Mouse (Mus musculus) hindbrain, embryonic 11.5 days (tissue): ENCODE measurements around the gene Col13a1. TPM values are rescaled to one million over a fixed set of nuclear protein-coding genes. Genes with fewer than 3 reads are reported as not detected.

Experiments used
- ATAC-seq: fragments of 200-750 bp; cut with Nextera tagmentation; 2 replicates; pipeline ENCODE4 v1.8.0; 2017; ENCODE audit warnings: mild to moderate bottlenecking, moderate TSS enrichment, moderate library complexity; ENCODE audit not compliant: low FRiP score
- DNase-seq: peaks from one replicate; pipeline ENCODE4 v3.0.0-alpha.2; 2015; ENCODE audit warnings: low spot score
- H3K27ac ChIP-seq: fragments of 300-500 bp; sonication (generic); 2 replicates; pipeline ENCODE4 v1.5.1; 2014; ENCODE audit warnings: mild to moderate bottlenecking, low read depth, low read length
- H3K27me3 ChIP-seq: fragments of 300-500 bp; sonication (generic); 2 replicates; pipeline ENCODE4 v1.6.1; 2014; ENCODE audit warnings: mild to moderate bottlenecking, low read length, moderate library complexity, mixed read lengths; ENCODE audit not compliant: control insufficient read depth, insufficient read depth
- H3K36me3 ChIP-seq: fragments of 300-500 bp; sonication (generic); 2 replicates; pipeline ENCODE4 v1.6.1; 2014; ENCODE audit warnings: mild to moderate bottlenecking, low read length, moderate library complexity, mixed read lengths; ENCODE audit not compliant: control insufficient read depth, insufficient read depth
- H3K4me1 ChIP-seq: fragments of 300-500 bp; sonication (generic); replicated peaks from 2 replicates; pipeline ENCODE4 v1.6.1; 2014; ENCODE audit warnings: low read length, mixed read lengths; ENCODE audit not compliant: control insufficient read depth, insufficient read depth
- H3K4me2 ChIP-seq: fragments of 300-500 bp; sonication (generic); replicated peaks from 2 replicates; pipeline ENCODE4 v1.6.1; 2014; ENCODE audit warnings: mild to moderate bottlenecking, low read depth, low read length
- H3K4me3 ChIP-seq: fragments of 300-500 bp; sonication (generic); 2 replicates; pipeline ENCODE4 v1.5.1; 2014; ENCODE audit warnings: low read depth, low read length
- H3K9ac ChIP-seq: fragments of 300-500 bp; sonication (generic); 2 replicates; pipeline ENCODE4 v1.6.1; 2014; ENCODE audit warnings: low read depth, low read length
- H3K9me3 ChIP-seq: fragments of 300-500 bp; sonication (generic); 2 replicates; pipeline ENCODE4 v1.6.1; 2016; ENCODE audit warnings: low read length; ENCODE audit not compliant: control insufficient read depth
- WGBS: fragments of 180-500 bp; shearing (Covaris S2); extraction: QIAGEN DNeasy Blood & Tissue Kit; methylation state at CpG from one replicate; pipeline ENCODE4 v1.1.7; 2014; 5-methylcytosine and 5-hydroxymethylcytosine counted together
- polyA plus RNA-seq: library from polyadenylated mRNA; unstranded; fragments of >200 nt; fragmentation: Nextera tagmentation; extraction: Ambion mirVana; gene quantifications from 2 replicates; pipeline ENCODE4 v1.2.1, GENCODE M21; 2014

Col13a1 gene
- polyA plus RNA-seq, 1 experiment from 2014 or later, result 1.5 TPM

DNA sequence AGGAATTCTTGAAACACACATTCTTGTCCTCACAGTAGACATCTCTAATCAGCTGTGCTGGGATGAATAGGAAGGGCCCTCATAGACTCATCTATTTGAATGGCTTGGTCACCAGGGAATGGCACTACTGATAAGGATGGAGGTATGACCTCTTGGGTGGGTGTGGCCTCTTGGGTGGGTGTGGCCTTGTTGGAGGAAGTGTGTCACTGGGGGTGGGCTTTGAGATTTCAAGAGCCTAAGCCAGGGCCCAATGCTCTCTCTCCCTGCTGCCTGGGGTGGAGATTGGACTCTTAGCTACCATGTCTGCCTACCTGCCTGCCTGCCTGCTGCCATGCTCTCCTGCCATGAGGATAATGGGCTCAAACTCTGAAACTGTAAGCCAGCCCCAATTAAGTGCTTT is 53.2 kb downstream of the Col13a1 start:
- ATAC-seq (no peak), DNase-seq (no peak)
- Histone ChIP-seq H3K4me1 (peaks cover 2% of the 10 kb centered on the region; the same call in 1 of the 2 replicates), H3K27ac (no peak overlapping the region), H3K27me3 (no peaks in the 10 kb centered on the region), H3K9ac (no peak overlapping the region), H3K9me3 (no peaks in the 10 kb centered on the region), H3K4me2 (no peak overlapping the region), H3K36me3 (no peaks in the 10 kb centered on the region), H3K4me3 (no peak overlapping the region)

GRCm38 (mm10) chr10:61920655-61921365 is 58.1 kb downstream of the Col13a1 start:
- H3K27me3 ChIP-seq, result no peaks in the 10 kb centered on the region
- H3K9ac ChIP-seq, result no peak overlapping the region
- H3K4me3 ChIP-seq, result no peak overlapping the region
- no peak for DNase-seq
- no peak overlapping the region for H3K27ac ChIP-seq
- no peak overlapping the region for H3K4me2 ChIP-seq
- WGBS, result 47% methylated on average over 11 of the region's 11 CpGs
- no peaks in the 10 kb centered on the region for H3K4me1 ChIP-seq
- ATAC-seq, result no peak
- no peaks in the 10 kb centered on the region for H3K9me3 ChIP-seq
- no peaks in the 10 kb centered on the region for H3K36me3 ChIP-seq

DNA sequence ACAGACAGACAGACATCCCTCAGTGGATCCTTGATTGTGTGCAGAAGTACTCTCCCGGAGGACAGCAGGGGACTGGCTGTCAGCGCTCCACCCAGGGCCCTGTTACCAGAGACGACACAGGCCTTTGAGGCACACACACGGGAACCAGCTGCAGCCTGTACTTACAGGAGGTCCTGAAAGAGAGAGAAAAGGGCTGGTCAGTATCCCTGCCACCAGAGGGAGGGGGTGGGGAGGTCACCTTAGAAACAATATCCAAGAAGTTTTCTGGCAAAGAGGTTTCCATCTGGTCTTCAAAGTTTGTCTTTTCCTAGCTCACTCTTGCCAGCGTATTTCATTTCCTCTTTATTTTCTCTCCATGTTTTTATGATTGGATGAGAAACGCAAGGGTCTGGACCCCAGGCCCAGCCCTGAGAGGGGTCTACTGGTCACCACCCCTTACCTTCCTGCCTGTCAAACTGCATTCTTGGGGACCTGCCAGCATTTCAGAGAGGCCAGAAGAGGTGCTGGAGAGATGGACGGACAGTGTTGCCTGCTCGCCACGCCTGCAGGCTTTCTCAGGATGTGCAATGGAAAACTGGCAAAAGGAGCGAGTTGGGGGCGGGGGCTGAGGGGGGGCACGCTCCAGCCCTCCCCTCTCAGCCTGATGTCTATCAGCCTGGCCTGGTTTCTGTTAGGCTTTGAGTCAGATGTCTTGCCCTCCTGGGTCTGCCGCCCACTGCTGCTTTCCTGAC is 58.8 kb downstream of the Col13a1 start:
- H3K9ac ChIP-seq, result no peak overlapping the region
- DNase-seq (no peak), ATAC-seq (no peak)
- H3K27me3 ChIP-seq, result no peaks in the 10 kb centered on the region
- no peak overlapping the region for H3K4me3 ChIP-seq
- no peak overlapping the region for H3K4me2 ChIP-seq
- H3K27ac ChIP-seq, result no peak overlapping the region
- no peaks in the 10 kb centered on the region for H3K4me1 ChIP-seq
- H3K36me3 ChIP-seq, result no peaks in the 10 kb centered on the region
- WGBS, result 43% methylated on average over 13 of the region's 13 CpGs
- no peaks in the 10 kb centered on the region for H3K9me3 ChIP-seq

- WGBS, result 79% methylated on average over 4 of the region's 4 CpGs
- no peak overlapping the region for H3K27ac ChIP-seq
Measured at GRCm38 (mm10) chr10:61919496-61919895, 59.4 kb downstream of the Col13a1 start.

DNA sequence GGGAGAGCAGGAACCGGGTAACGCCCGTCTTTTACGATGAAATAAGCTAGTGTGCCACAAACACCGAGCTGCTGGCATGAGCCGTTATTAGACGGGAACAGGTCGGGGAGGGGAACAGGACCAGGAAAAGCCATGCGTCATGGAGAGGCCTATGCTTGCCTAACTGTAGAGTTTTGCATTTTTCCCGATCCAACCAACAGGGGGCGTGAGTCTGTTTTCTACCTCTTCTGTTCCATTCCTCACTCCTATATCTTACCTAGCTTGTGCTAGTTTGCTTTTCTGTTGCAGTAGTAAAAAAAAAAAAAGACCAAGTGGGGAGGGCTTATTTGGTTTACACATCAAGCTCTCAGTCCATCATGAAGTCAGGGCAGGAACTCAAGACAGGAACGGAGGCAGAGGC is 61.8 kb downstream of the Col13a1 start:
- Histone ChIP-seq H3K4me1 (no peaks in the 10 kb centered on the region), H3K36me3 (no peaks in the 10 kb centered on the region), H3K4me3 (no peak overlapping the region), H3K9me3 (no peaks in the 10 kb centered on the region), H3K4me2 (no peak overlapping the region), H3K9ac (no peak overlapping the region), H3K27ac (no peak overlapping the region), H3K27me3 (no peaks in the 10 kb centered on the region)
- DNase-seq (no peak), ATAC-seq (no peak)
- 95% methylated on average over 12 of the region's 12 CpGs for WGBS

More at GRCm38 (mm10) chr10:61919496-61919895, 59.4 kb downstream of the Col13a1 start:
- Histone ChIP-seq H3K4me1 (no peaks in the 10 kb centered on the region), H3K4me2 (no peak overlapping the region), H3K4me3 (no peak overlapping the region), H3K27me3 (no peaks in the 10 kb centered on the region), H3K9me3 (no peaks in the 10 kb centered on the region), H3K9ac (no peak overlapping the region), H3K36me3 (no peaks in the 10 kb centered on the region)
- no peak for DNase-seq
- no peak for ATAC-seq

DNA sequence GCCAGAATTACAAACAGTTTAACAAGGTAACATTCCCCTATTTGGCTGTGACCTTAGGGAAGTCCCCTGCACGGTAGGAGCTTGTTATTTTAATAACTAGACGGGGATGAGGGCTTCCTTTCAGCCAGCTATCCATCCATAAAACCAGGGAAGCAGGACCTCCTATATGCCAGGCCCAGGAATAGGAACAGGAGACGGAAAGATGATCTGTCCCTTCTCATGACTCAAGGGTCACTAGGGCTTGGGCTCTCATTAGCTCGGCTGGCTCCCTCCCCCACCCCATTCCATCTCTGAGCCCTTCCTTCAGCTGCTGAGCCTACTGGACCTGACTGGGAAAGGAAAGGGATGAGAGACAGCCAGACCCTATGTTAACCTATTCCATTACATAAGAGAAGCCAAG is 67.1 kb downstream of the Col13a1 start:
- no peak overlapping the region for H3K27ac ChIP-seq
- H3K9ac ChIP-seq, result no peak overlapping the region
- no peak overlapping the region for H3K4me3 ChIP-seq
- H3K4me1 ChIP-seq, result no peaks in the 10 kb centered on the region
- 54% methylated on average over 4 of the region's 4 CpGs for WGBS
- H3K4me2 ChIP-seq, result no peak overlapping the region
- ATAC-seq (no peak), DNase-seq (no peak)
- H3K36me3 ChIP-seq, result no peaks in the 10 kb centered on the region
- no peaks in the 10 kb centered on the region for H3K27me3 ChIP-seq
- no peaks in the 10 kb centered on the region for H3K9me3 ChIP-seq

DNA sequence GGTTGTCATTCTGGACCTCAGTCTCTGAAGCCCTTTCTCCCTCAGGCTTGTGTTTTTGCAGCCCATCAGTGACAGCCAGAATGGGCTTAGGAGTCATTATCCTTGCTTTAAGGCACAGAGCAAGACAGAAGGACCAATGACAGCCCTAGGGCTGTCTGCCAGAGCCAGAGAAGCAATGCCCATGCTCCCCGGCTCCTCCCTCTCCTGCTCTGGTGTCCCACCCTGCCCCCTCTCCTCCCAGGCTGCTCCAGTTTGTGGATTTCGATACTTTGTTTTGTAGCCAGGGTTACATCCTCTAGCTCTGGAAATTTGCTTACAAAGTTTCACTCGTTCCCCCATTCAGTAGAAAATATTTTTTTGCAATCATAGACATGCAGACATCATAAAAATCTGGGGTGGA is 69.9 kb downstream of the Col13a1 start:
- ATAC-seq (no peak), DNase-seq (no peak)
- Histone ChIP-seq H3K4me3 (no peak overlapping the region), H3K4me2 (no peak overlapping the region), H3K36me3 (no peaks in the 10 kb centered on the region), H3K4me1 (no peaks in the 10 kb centered on the region), H3K27ac (no peak overlapping the region), H3K9me3 (no peaks in the 10 kb centered on the region), H3K27me3 (no peaks in the 10 kb centered on the region), H3K9ac (no peak overlapping the region)
- 71% methylated on average over 3 of the region's 3 CpGs for WGBS

DNA sequence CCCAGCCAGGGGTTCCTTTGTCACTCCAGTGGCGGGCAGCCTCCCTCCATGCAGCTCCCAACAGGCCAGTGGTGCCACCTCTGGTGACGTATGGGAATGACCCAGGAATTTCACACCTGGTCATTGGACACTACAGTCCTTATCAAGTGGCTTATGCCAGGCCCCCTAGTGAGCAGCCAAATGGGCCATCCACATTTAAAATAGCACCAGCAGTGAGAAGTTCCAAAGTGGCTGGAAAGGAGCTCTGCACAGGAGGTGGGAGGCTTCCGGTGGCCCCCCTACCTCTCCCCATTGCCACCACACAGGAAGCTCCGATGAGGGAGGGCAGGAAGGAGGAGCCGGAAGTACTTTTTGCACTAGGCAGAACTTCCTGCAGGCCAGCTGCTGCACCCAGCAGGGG is 72.7 kb downstream of the Col13a1 start:
- H3K27ac ChIP-seq, result no peak overlapping the region
- no peak overlapping the region for H3K9ac ChIP-seq
- DNase-seq (peak; percentile 33), ATAC-seq (no peak)
- no peak overlapping the region for H3K4me2 ChIP-seq
- no peaks in the 10 kb centered on the region for H3K4me1 ChIP-seq
- H3K27me3 ChIP-seq, result no peaks in the 10 kb centered on the region; the same call in 1 of the 2 replicates
- WGBS, result 37% methylated on average over 5 of the region's 5 CpGs
- no peak overlapping the region for H3K4me3 ChIP-seq
- H3K9me3 ChIP-seq, result no peaks in the 10 kb centered on the region
- H3K36me3 ChIP-seq, result no peaks in the 10 kb centered on the region

GRCm38 (mm10) chr10:61905308-61905707 is 73.6 kb downstream of the Col13a1 start:
- no peaks in the 10 kb centered on the region; the same call in 1 of the 2 replicates for H3K27me3 ChIP-seq
- H3K27ac ChIP-seq, result no peak overlapping the region
- H3K36me3 ChIP-seq, result no peaks in the 10 kb centered on the region
- DNase-seq, result no peak
- no peak overlapping the region for H3K4me3 ChIP-seq
- H3K9ac ChIP-seq, result no peak overlapping the region
- no peaks in the 10 kb centered on the region for H3K9me3 ChIP-seq
- H3K4me2 ChIP-seq, result no peak overlapping the region
- H3K4me1 ChIP-seq, result no peaks in the 10 kb centered on the region
- no peak for ATAC-seq
- 54% methylated on average over 7 of the region's 8 CpGs for WGBS
